Mouse (Mus musculus) spleen, adult 2 months (tissue): Measurements from ENCODE around the gene Gbp6. TPM values are rescaled to one million over a fixed set of nuclear protein-coding genes. Genes with fewer than 3 reads are reported as not detected.
"Not testable (repeated sequence)": the region's sequence is repeated elsewhere in the genome, so short reads cannot be mapped to it uniquely, and the experiment has no call there.

Source experiments
- DNase-seq, 2 experiments: peaks; one replicate each; pipeline versions ENCODE4 v3.0.0 to v3.0.0-alpha.2; 2012 to 2021; ENCODE audit warnings: low spot score in 2 of 2, low read depth in 1 of 2
- H3K27ac ChIP-seq: fragments of 200-500 bp; 2 replicates; pipeline ENCODE4 v1.5.1; 2012; ENCODE audit warnings: low read length, inconsistent platforms; ENCODE audit not compliant: insufficient read depth
- H3K27me3 ChIP-seq: fragments of 200-500 bp; 2 replicates; pipeline ENCODE4 v1.6.1; 2012; ENCODE audit warnings: mild to moderate bottlenecking, moderate library complexity, low read length, inconsistent platforms; ENCODE audit not compliant: control insufficient read depth, insufficient read depth
- H3K36me3 ChIP-seq: fragments of 200-500 bp; 2 replicates; pipeline ENCODE4 v1.6.1; 2012; ENCODE audit warnings: mild to moderate bottlenecking, low read length, inconsistent platforms; ENCODE audit not compliant: control insufficient read depth, insufficient read depth
- H3K4me1 ChIP-seq: fragments of 200-500 bp; 2 replicates; pipeline ENCODE4 v1.6.1; 2011; ENCODE audit warnings: inconsistent platforms; ENCODE audit not compliant: control insufficient read depth, insufficient read depth, insufficient read length
- H3K4me3 ChIP-seq: fragments of 200-500 bp; 2 replicates; pipeline ENCODE4 v1.5.1; 2011; ENCODE audit warnings: mild to moderate bottlenecking, inconsistent platforms; ENCODE audit not compliant: insufficient read depth, insufficient read length; ENCODE audit errors: extremely low read depth
- WGBS: fragments of 180-500 bp; shearing (Covaris S2); methylation state at CpG from one replicate; pipeline ENCODE4 v1.1.7; 2018; 5-methylcytosine and 5-hydroxymethylcytosine counted together
- polyA plus RNA-seq: library from polyadenylated mRNA; depleted of rRNA; stranded (reverse); fragments of >200 nt; gene quantifications from 2 replicates; pipeline ENCODE4 v1.2.3, GENCODE M21; 2012; rRNA removed

The Gbp6 gene
- polyA plus RNA-seq, 1 experiment = 2.8 TPM

DNA sequence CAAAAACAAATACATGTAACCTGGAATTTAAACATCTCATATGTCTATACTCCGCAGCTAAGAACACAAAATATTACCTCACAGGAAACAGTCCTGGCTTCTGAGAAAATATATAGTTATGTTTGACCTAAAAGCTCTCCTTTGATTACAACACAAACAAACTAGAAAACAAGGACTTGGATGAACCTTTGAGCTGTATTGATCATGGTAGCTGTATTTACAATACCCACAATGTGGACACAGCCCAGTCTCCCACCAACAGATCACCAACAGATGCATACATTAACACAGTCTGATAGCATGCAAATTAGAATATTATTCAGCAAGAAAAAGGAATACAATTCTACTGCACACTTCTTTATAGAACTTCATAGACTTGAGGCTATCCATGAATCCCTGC lies 55.1 kb downstream of the Gbp6 start:
- H3K4me3 ChIP-seq, DNase-seq, H3K27ac ChIP-seq, H3K27me3 ChIP-seq, H3K36me3 ChIP-seq, H3K4me1 ChIP-seq: not testable (repeated sequence)
- 85% methylated on average over 1 of the region's 1 CpGs for WGBS

DNA sequence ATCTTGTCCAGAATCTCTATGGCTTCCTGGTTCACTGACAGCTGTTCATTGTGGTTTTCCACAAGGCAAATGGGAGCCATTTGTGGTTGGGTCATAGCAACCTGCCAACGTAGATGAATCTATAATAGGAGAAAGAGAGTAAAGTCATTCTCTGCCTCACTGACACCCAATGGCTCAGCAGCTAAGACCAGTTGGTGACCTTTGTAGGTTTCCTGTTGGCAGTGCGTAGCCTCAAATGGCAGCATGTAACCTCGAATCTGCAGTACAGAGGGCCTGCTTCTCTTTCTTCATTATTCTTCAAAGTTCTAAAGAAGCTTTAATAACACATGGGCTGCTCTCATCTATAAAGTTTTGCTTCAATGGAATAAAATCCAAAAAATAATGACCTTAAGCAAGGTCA lies 57.5 kb downstream of the Gbp6 start:
- H3K4me3 ChIP-seq, H3K36me3 ChIP-seq, DNase-seq, H3K4me1 ChIP-seq, H3K27ac ChIP-seq, H3K27me3 ChIP-seq: not testable (repeated sequence)
- WGBS = 27% methylated on average over 3 of the region's 3 CpGs

Other genes starting within 250 kb of the Gbp6 start
- 10.8 and 15.7 TPM in 2 replicates for gene Gbp9, start 154.2 kb downstream of the Gbp6 start, polyA plus RNA-seq
- gene Gbp8, start 154.2 kb downstream of the Gbp6 start, polyA plus RNA-seq = 9.8 and 12.8 TPM in 2 replicates
- 21.3 and 30.8 TPM in 2 replicates for gene Gbp4, start 154.1 kb downstream of the Gbp6 start, polyA plus RNA-seq
- 1.1 and 1.9 TPM in 2 replicates for gene Gbp10, start 54.2 kb downstream of the Gbp6 start, polyA plus RNA-seq
- gene Gm43302, start within 50 bp of the Gbp6 start, polyA plus RNA-seq = 1.0 and 1.2 TPM in 2 replicates
- 3.0 and 4.1 TPM in 2 replicates for gene Lrrc8b, start 122.1 kb upstream of the Gbp6 start, polyA plus RNA-seq
- 33.9 and 41.0 TPM in 2 replicates for gene Lrrc8c, start 225.7 kb upstream of the Gbp6 start, polyA plus RNA-seq